Mouse (Mus musculus) limb, embryonic 14.5 days (tissue): ENCODE measurements around the gene Synrg. TPM values are rescaled to one million over a fixed set of nuclear protein-coding genes. Genes with fewer than 3 reads are reported as not detected.

Experiments
- ATAC-seq: fragments of 200-750 bp; cut with Nextera tagmentation; 2 replicates; pipeline ENCODE4 v1.8.0; 2017; ENCODE audit warnings: low read depth, moderate number of reproducible peaks, moderate TSS enrichment; ENCODE audit not compliant: low FRiP score
- DNase-seq: peaks from one replicate; pipeline ENCODE4 v3.0.0-alpha.2; 2015; ENCODE audit warnings: low spot score
- H3K27ac ChIP-seq: fragments of 300-500 bp; sonication (generic); replicated peaks from 2 replicates; pipeline ENCODE4 v1.5.1; 2014; ENCODE audit warnings: low read depth, mild to moderate bottlenecking, low read length, moderate library complexity, mixed read lengths
- H3K27me3 ChIP-seq: fragments of 300-500 bp; sonication (generic); 2 replicates; pipeline ENCODE4 v1.6.1; 2014; ENCODE audit warnings: low read length, mixed read lengths; ENCODE audit not compliant: control insufficient read depth, insufficient read depth
- H3K36me3 ChIP-seq: fragments of 300-500 bp; sonication (generic); 2 replicates; pipeline ENCODE4 v1.6.1; 2014; ENCODE audit warnings: mild to moderate bottlenecking, low read length, moderate library complexity, mixed read lengths; ENCODE audit not compliant: control insufficient read depth, insufficient read depth
- H3K4me1 ChIP-seq: fragments of 300-500 bp; sonication (generic); 2 replicates; pipeline ENCODE4 v1.6.1; 2014; ENCODE audit warnings: antibody characterized with exemption, low read length, mixed read lengths; ENCODE audit not compliant: control insufficient read depth, insufficient read depth
- H3K4me2 ChIP-seq: fragments of 300-500 bp; sonication (generic); replicated peaks from 2 replicates; pipeline ENCODE4 v1.6.1; 2014; ENCODE audit warnings: low read depth, mild to moderate bottlenecking, low read length, moderate library complexity; ENCODE audit not compliant: severe bottlenecking
- H3K4me3 ChIP-seq: fragments of 300-500 bp; sonication (generic); replicated peaks from 2 replicates; pipeline ENCODE4 v1.5.1; 2014; ENCODE audit warnings: low read length
- H3K9ac ChIP-seq: fragments of 300-500 bp; sonication (generic); 2 replicates; pipeline ENCODE4 v1.6.1; 2014; ENCODE audit warnings: mild to moderate bottlenecking, low read depth, low read length, moderate library complexity; ENCODE audit not compliant: severe bottlenecking
- H3K9me3 ChIP-seq: fragments of 300-500 bp; sonication (generic); 2 replicates; pipeline ENCODE4 v1.6.1; 2016; ENCODE audit warnings: low read length; ENCODE audit not compliant: control insufficient read depth
- POLR2A ChIP-seq: fragments of 200-500 bp; IDR thresholded peaks from 2 replicates; pipeline ENCODE4 v1.8.0; 2012; ENCODE audit warnings: inconsistent platforms, mild to moderate bottlenecking, moderate library complexity, borderline replicate concordance; ENCODE audit not compliant: insufficient read depth, insufficient read length; ENCODE audit errors: extremely low read depth
- WGBS: fragments of 180-500 bp; shearing (Covaris S2); extraction: QIAGEN DNeasy Blood & Tissue Kit; methylation state at CpG from one replicate; pipeline ENCODE4 v1.1.7; 2014; 5-methylcytosine and 5-hydroxymethylcytosine counted together
- polyA plus RNA-seq, 2 experiments: library from polyadenylated mRNA; depleted of rRNA in 1 of 2; stranded (reverse) in 1 of 2; unstranded in 1 of 2; fragments of >200 nt; fragmentation: Nextera tagmentation in 1 of 2; extraction: Ambion mirVana in 1 of 2; gene quantifications; 2 replicates each; pipeline versions ENCODE4 v1.2.1 to v1.2.3; 2012 to 2014

Gene Synrg
- polyA plus RNA-seq, 2 experiments, result 9.4 to 13.0 TPM

DNA sequence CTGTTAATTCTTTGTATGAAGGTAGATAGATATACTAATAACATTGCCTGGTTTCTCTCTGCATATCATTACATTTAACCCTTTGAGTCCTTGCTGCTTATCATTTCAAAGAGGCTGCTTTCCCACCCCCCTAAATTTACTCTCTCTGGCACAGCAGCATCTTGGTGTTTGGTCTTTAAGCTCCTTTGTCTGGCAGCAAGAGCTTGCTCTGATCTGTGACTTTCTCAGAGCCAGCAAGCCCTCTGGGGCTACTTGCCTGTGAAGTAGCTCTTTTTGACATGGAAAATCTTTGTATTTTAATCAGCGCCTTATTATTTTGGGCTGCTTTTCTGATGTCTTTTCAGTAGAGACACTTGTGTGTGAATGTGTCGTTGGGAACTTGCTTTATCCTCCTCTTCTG, 47.3 kb downstream of the Synrg start:
- TF ChIP-seq POLR2A, result no peak
- no peak overlapping the region for H3K9ac ChIP-seq
- H3K4me2 ChIP-seq, result no peak overlapping the region
- H3K27me3 ChIP-seq, result no peaks in the 10 kb centered on the region
- no peak for ATAC-seq
- no peaks in the 10 kb centered on the region for H3K4me1 ChIP-seq
- no peak overlapping the region for H3K4me3 ChIP-seq
- no peak overlapping the region for H3K27ac ChIP-seq
- no peaks in the 10 kb centered on the region for H3K9me3 ChIP-seq
- H3K36me3 ChIP-seq, result peaks cover 23% of the 10 kb centered on the region
- WGBS, result 54% methylated on average over 2 of the region's 2 CpGs
- no peak for DNase-seq

DNA sequence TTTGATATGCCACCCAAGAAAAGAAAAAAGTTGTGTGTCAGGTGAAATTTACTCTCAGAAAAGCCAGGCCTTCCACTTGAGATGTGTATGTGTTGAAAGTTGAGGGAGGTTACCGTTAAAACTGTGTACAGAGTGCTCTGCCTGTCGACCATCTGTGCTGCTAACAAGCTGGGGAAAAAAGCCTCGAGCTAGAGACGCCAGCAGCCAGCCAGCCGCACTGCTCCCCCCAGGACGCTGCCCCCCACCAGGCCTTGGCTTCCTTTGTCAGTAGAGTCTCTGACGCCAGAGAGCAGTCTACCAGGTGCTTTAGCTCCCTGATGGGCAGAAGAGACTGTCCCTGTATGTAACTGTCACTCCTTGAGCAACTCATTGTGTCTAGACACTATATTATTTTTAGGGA, 48.9 kb downstream of the Synrg start:
- no peak for TF ChIP-seq POLR2A
- H3K27me3 ChIP-seq, result no peaks in the 10 kb centered on the region
- peaks cover 23% of the 10 kb centered on the region for H3K36me3 ChIP-seq
- H3K4me3 ChIP-seq, result no peak overlapping the region
- 2% methylated on average over 7 of the region's 7 CpGs for WGBS
- no peak overlapping the region for H3K9ac ChIP-seq
- DNase-seq (no peak), ATAC-seq (no peak)
- H3K4me2 ChIP-seq, result no peak overlapping the region
- no peaks in the 10 kb centered on the region for H3K9me3 ChIP-seq
- H3K4me1 ChIP-seq, result no peaks in the 10 kb centered on the region
- no peak overlapping the region for H3K27ac ChIP-seq

GRCm38 (mm10) chr11:84016147-84016809, 52.0 kb downstream of the Synrg start:
- no peak for DNase-seq
- 62% methylated on average over 6 of the region's 6 CpGs for WGBS
- Histone ChIP-seq H3K9me3 (no peaks in the 10 kb centered on the region), H3K27me3 (no peaks in the 10 kb centered on the region), H3K27ac (no peak overlapping the region), H3K4me2 (no peak overlapping the region), H3K4me3 (no peak overlapping the region), H3K9ac (no peak overlapping the region), H3K4me1 (no peaks in the 10 kb centered on the region), H3K36me3 (peaks cover 9% of the 10 kb centered on the region)
- ATAC-seq, result no peak
- no peak for TF ChIP-seq POLR2A

- no peak overlapping the region for H3K4me2 ChIP-seq
- H3K9me3 ChIP-seq, result no peaks in the 10 kb centered on the region
- DNase-seq (no peak), ATAC-seq (no peak)
- H3K36me3 ChIP-seq, result peaks cover 11% of the 10 kb centered on the region
- H3K9ac ChIP-seq, result no peak overlapping the region
- no peaks in the 10 kb centered on the region for H3K4me1 ChIP-seq
- no peaks in the 10 kb centered on the region for H3K27me3 ChIP-seq
- TF ChIP-seq POLR2A, result no peak
- WGBS, result 75% methylated on average over 7 of the region's 7 CpGs
- H3K27ac ChIP-seq, result no peak overlapping the region
- H3K4me3 ChIP-seq, result no peak overlapping the region
These were observed 52.7 kb downstream of the Synrg start for GRCm38 (mm10) chr11:84016810-84017508.

DNA sequence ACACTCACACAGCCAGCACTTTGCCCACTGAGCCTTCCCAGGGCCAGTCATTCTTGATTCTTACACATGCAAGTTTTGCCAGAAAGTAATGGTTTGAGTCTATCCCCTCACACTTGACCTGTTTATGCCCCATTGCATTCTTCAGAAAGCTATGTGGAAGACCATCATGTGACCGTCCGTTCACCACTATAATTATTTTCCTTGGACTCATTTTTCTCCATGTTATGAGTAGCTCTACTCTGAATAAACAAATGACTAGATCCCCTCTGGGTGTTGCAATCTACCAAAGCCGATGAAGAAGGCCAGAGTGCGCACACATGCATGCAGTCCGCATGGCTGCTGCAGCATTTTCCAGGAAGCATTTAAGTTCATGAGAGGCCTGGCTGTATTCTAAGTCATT, 63.0 kb downstream of the Synrg start:
- Histone ChIP-seq H3K4me2 (no peak overlapping the region), H3K36me3 (peaks cover 31% of the 10 kb centered on the region), H3K27ac (no peak overlapping the region), H3K4me1 (no peaks in the 10 kb centered on the region), H3K9me3 (no peaks in the 10 kb centered on the region), H3K27me3 (no peaks in the 10 kb centered on the region), H3K9ac (no peak overlapping the region), H3K4me3 (no peak overlapping the region)
- no peak for ATAC-seq
- TF ChIP-seq POLR2A, result no peak
- WGBS, result 91% methylated on average over 5 of the region's 5 CpGs
- no peak for DNase-seq
